Comparison of ENCODE assay signal across 17 mouse cellular contexts in genomic region chr9:6066419-6066818, GRCm38 (mm10).
"Had no signal": no experiment of that assay in that cellular context is flagged by ENCODE, and none has a peak within 500 bp of the region (broad histone marks: within the 10 kb centered on the region; RNA-seq: fewer than 3 reads in every experiment).

No protein-coding gene starts in this region.

- H3K4me1 ChIP-seq: neural tube, embryonic 12.5 days; neural tube, embryonic 13.5 days; neural tube, embryonic 15.5 days; stomach, embryonic 15.5 days had no signal

- H3K36me3 ChIP-seq: neural tube, embryonic 12.5 days; neural tube, embryonic 13.5 days; neural tube, embryonic 15.5 days; stomach, embryonic 15.5 days had no signal

- DNase-seq: retina, postnatal 1 day; right cerebral cortex, adult 18-20 months; right cerebral cortex, postnatal 14 days; right cerebral cortex, postnatal 25 days; right cerebral cortex, postnatal 4 days; spleen, adult 18-20 months; thymus, adult 18-20 months; thymus, adult 2 months; thymus, postnatal 14 days; thymus, postnatal 25 days; thymus, postnatal 36 days; thymus, postnatal 4 days had no signal

- H3K27ac ChIP-seq: neural tube, embryonic 12.5 days; neural tube, embryonic 13.5 days; neural tube, embryonic 15.5 days; stomach, embryonic 15.5 days; stomach, postnatal 0 days had no signal

- H3K4me2 ChIP-seq: neural tube, embryonic 12.5 days; neural tube, embryonic 13.5 days; neural tube, embryonic 15.5 days; stomach, embryonic 15.5 days had no signal

- H3K9me3 ChIP-seq: neural tube, embryonic 12.5 days; neural tube, embryonic 13.5 days; neural tube, embryonic 15.5 days; stomach, embryonic 15.5 days had no signal

- H3K4me3 ChIP-seq: neural tube, embryonic 12.5 days; neural tube, embryonic 13.5 days; neural tube, embryonic 15.5 days; stomach, embryonic 15.5 days had no signal

- H3K9ac ChIP-seq: neural tube, embryonic 12.5 days; neural tube, embryonic 13.5 days; neural tube, embryonic 15.5 days; stomach, embryonic 15.5 days had no signal

- H3K27me3 ChIP-seq: neural tube, embryonic 12.5 days; neural tube, embryonic 13.5 days; neural tube, embryonic 15.5 days; stomach, embryonic 15.5 days had no signal
